Mouse (Mus musculus) kidney, embryonic 16.5 days (tissue): ENCODE data around the gene Jmjd8. TPM values are rescaled to one million over a fixed set of nuclear protein-coding genes. Genes with fewer than 3 reads are reported as not detected.

Experiments used
- ATAC-seq: fragments of 200-750 bp; cut with Nextera tagmentation; 2 replicates; pipeline ENCODE4 v1.8.0; 2017; ENCODE audit warnings: moderate TSS enrichment; ENCODE audit not compliant: low FRiP score, low TSS enrichment
- H3K27ac ChIP-seq: fragments of 300-500 bp; sonication (generic); 2 replicates; pipeline ENCODE4 v1.5.1; 2014; ENCODE audit warnings: low read length
- H3K27me3 ChIP-seq: fragments of 300-500 bp; sonication (generic); 2 replicates; pipeline ENCODE4 v1.6.1; 2014; ENCODE audit warnings: low read length, control low read depth, mixed read lengths; ENCODE audit not compliant: insufficient read depth
- H3K36me3 ChIP-seq: fragments of 300-500 bp; sonication (generic); 2 replicates; pipeline ENCODE4 v1.6.1; 2014; ENCODE audit warnings: low read length, control low read depth, mixed read lengths; ENCODE audit not compliant: insufficient read depth
- H3K4me1 ChIP-seq: fragments of 300-500 bp; sonication (generic); 2 replicates; pipeline ENCODE4 v1.6.1; 2014; ENCODE audit warnings: low read length, control low read depth, mixed read lengths; ENCODE audit not compliant: insufficient read depth
- H3K4me2 ChIP-seq: fragments of 300-500 bp; sonication (generic); replicated peaks from 2 replicates; pipeline ENCODE4 v1.6.1; 2014; ENCODE audit warnings: low read depth, low read length
- H3K4me3 ChIP-seq: fragments of 300-500 bp; sonication (generic); 2 replicates; pipeline ENCODE4 v1.5.1; 2014; ENCODE audit warnings: mild to moderate bottlenecking, low read length
- H3K9ac ChIP-seq: fragments of 300-500 bp; sonication (generic); replicated peaks from 2 replicates; pipeline ENCODE4 v1.6.1; 2014; ENCODE audit warnings: low read length
- H3K9me3 ChIP-seq: fragments of 300-500 bp; sonication (generic); 2 replicates; pipeline ENCODE4 v1.6.1; 2016; ENCODE audit warnings: low read length, control low read depth
- WGBS: fragments of 180-500 bp; shearing (Covaris S2); extraction: QIAGEN DNeasy Blood & Tissue Kit; methylation state at CpG from one replicate; pipeline ENCODE4 v1.1.7; 2014; 5-methylcytosine and 5-hydroxymethylcytosine counted together
- polyA plus RNA-seq: library from polyadenylated mRNA; unstranded; fragments of >200 nt; fragmentation: Nextera tagmentation; extraction: Ambion mirVana; gene quantifications from 2 replicates; pipeline ENCODE4 v1.2.1, GENCODE M21; 2015

The Jmjd8 gene
- polyA plus RNA-seq, 1 experiment from 2014 or later, result 72.3 TPM

GRCm38 (mm10) chr17:25874721-25875170 lies 46.1 kb downstream of the Jmjd8 start, which contains the start of gene Mettl26:
Mettl26 (plus strand) TSS chr17:25875074.
- Histone ChIP-seq H3K36me3 (peaks cover 12% of the 10 kb centered on the region), H3K9ac (peak within 1 kb of the TSS; percentile 79), H3K9me3 (no peaks in the 10 kb centered on the region), H3K4me2 (peak within 1 kb of the TSS; percentile 78), H3K4me1 (peaks cover 26% of the 10 kb centered on the region), H3K27ac (peak within 1 kb of the TSS; percentile 96), H3K27me3 (no peaks in the 10 kb centered on the region), H3K4me3 (peak within 1 kb of the TSS; percentile 75)
- ATAC-seq, result peak; percentile 72
- under 1% methylated on average over 25 of the region's 25 CpGs for WGBS

GRCm38 (mm10) chr17:25875171-25876136 lies 46.8 kb downstream of the Jmjd8 start:
- Histone ChIP-seq H3K4me1 (peaks cover 32% of the 10 kb centered on the region), H3K27ac (peak overlapping the region; percentile 96), H3K4me3 (peak overlapping the region; percentile 75), H3K4me2 (peak overlapping the region; percentile 78), H3K9me3 (no peaks in the 10 kb centered on the region), H3K36me3 (peaks cover 13% of the 10 kb centered on the region), H3K27me3 (no peaks in the 10 kb centered on the region), H3K9ac (peak overlapping the region; percentile 79)
- ATAC-seq, result peak; percentile 93
- WGBS, result 1% methylated on average over 59 of the region's 59 CpGs

- no peak for ATAC-seq
- H3K27ac ChIP-seq, result no peak overlapping the region
Measured at GRCm38 (mm10) chr17:25876347-25876915, 47.8 kb downstream of the Jmjd8 start.

GRCm38 (mm10) chr17:25877025-25877424 lies 48.4 kb downstream of the Jmjd8 start:
- no peak overlapping the region for H3K4me2 ChIP-seq
- H3K27ac ChIP-seq, result no peak overlapping the region
- no peak overlapping the region for H3K4me3 ChIP-seq
- H3K4me1 ChIP-seq, result peaks cover 46% of the 10 kb centered on the region
- 87% methylated on average over 3 of the region's 3 CpGs for WGBS
- no peak for ATAC-seq
- H3K27me3 ChIP-seq, result no peaks in the 10 kb centered on the region
- peaks cover 13% of the 10 kb centered on the region for H3K36me3 ChIP-seq
- no peak overlapping the region for H3K9ac ChIP-seq
- no peaks in the 10 kb centered on the region for H3K9me3 ChIP-seq

More at GRCm38 (mm10) chr17:25876347-25876915, 47.8 kb downstream of the Jmjd8 start:
- 54% methylated on average over 10 of the region's 10 CpGs for WGBS
- Histone ChIP-seq H3K27me3 (no peaks in the 10 kb centered on the region), H3K4me1 (peaks cover 42% of the 10 kb centered on the region), H3K36me3 (peaks cover 13% of the 10 kb centered on the region), H3K9me3 (no peaks in the 10 kb centered on the region), H3K4me2 (peak overlapping the region; percentile 78), H3K4me3 (peak overlapping the region; percentile 75), H3K9ac (peak overlapping the region; percentile 79)

- Histone ChIP-seq H3K27ac (no peak overlapping the region), H3K4me2 (no peak overlapping the region), H3K4me3 (no peak overlapping the region), H3K9ac (no peak overlapping the region), H3K9me3 (no peaks in the 10 kb centered on the region), H3K36me3 (peaks cover 19% of the 10 kb centered on the region), H3K27me3 (no peaks in the 10 kb centered on the region), H3K4me1 (peaks cover 46% of the 10 kb centered on the region)
- no peak for ATAC-seq
- WGBS, result 90% methylated on average over 32 of the region's 32 CpGs
Measured at GRCm38 (mm10) chr17:25877741-25878610, 49.3 kb downstream of the Jmjd8 start.

- H3K27ac ChIP-seq, result no peak overlapping the region
- no peaks in the 10 kb centered on the region for H3K27me3 ChIP-seq
- WGBS, result 90% methylated on average over 19 of the region's 19 CpGs
- no peak overlapping the region for H3K4me2 ChIP-seq
- peaks cover 46% of the 10 kb centered on the region for H3K4me1 ChIP-seq
- H3K9ac ChIP-seq, result no peak overlapping the region
- no peak for ATAC-seq
- peaks cover 27% of the 10 kb centered on the region for H3K36me3 ChIP-seq
- no peak overlapping the region for H3K4me3 ChIP-seq
- H3K9me3 ChIP-seq, result no peaks in the 10 kb centered on the region
Measured at GRCm38 (mm10) chr17:25878611-25879180, 50.0 kb downstream of the Jmjd8 start.

GRCm38 (mm10) chr17:25879261-25879660 lies 50.6 kb downstream of the Jmjd8 start:
- H3K9ac ChIP-seq, result no peak overlapping the region
- no peak overlapping the region for H3K4me2 ChIP-seq
- no peak for ATAC-seq
- peaks cover 31% of the 10 kb centered on the region for H3K36me3 ChIP-seq
- no peak overlapping the region for H3K27ac ChIP-seq
- no peaks in the 10 kb centered on the region for H3K9me3 ChIP-seq
- no peaks in the 10 kb centered on the region for H3K27me3 ChIP-seq
- WGBS, result 61% methylated on average over 4 of the region's 4 CpGs
- peaks cover 40% of the 10 kb centered on the region for H3K4me1 ChIP-seq
- no peak overlapping the region for H3K4me3 ChIP-seq

- Histone ChIP-seq H3K27ac (0 out of 2 replicates have a peak overlapping the region, but pooled peaks have one; percentile 34), H3K4me2 (no peak overlapping the region), H3K4me3 (no peak overlapping the region), H3K4me1 (peaks cover 36% of the 10 kb centered on the region), H3K9ac (no peak overlapping the region), H3K27me3 (no peaks in the 10 kb centered on the region), H3K36me3 (peaks cover 35% of the 10 kb centered on the region), H3K9me3 (no peaks in the 10 kb centered on the region)
- WGBS, result 66% methylated on average over 8 of the region's 8 CpGs
- no peak for ATAC-seq
Measured at GRCm38 (mm10) chr17:25879750-25880149, 51.1 kb downstream of the Jmjd8 start.
